Mouse (Mus musculus) neural tube, postnatal 0 days (tissue): ENCODE measurements around the gene Csnk2a1. TPM values are rescaled to one million over a fixed set of nuclear protein-coding genes. Genes with fewer than 3 reads are reported as not detected.

Experiments
- polyA plus RNA-seq: library from polyadenylated mRNA; unstranded; fragments of >200 nt; fragmentation: Nextera tagmentation; extraction: Ambion mirVana; gene quantifications from 2 replicates; pipeline ENCODE4 v1.2.1, GENCODE M21; 2015

The Csnk2a1 gene
- polyA plus RNA-seq, result 116 and 117 TPM in 2 replicates

GRCm38 (mm10) chr2:152226248-152227050, at the start of gene Csnk2a1:
Csnk2a1 (plus strand) TSS chr2:152226839.

GRCm38 (mm10) chr2:152293727-152294475, 67.3 kb downstream of the Csnk2a1 start, which contains the start of gene Tbc1d20:
Tbc1d20 (plus strand) TSS chr2:152293828.

Other genes starting within 250 kb of the Csnk2a1 start
- gene Fam110a, start 246.6 kb upstream of the Csnk2a1 start, polyA plus RNA-seq, result 20.5 and 24.6 TPM in 2 replicates
- 2.1 and 3.6 TPM in 2 replicates for gene Slc52a3, start 230.3 kb upstream of the Csnk2a1 start, polyA plus RNA-seq
- 2.9 and 3.3 TPM in 2 replicates for gene Scrt2, start 145.3 kb upstream of the Csnk2a1 start, polyA plus RNA-seq
- gene Srxn1, start 121.3 kb upstream of the Csnk2a1 start, polyA plus RNA-seq, result 34.3 and 34.4 TPM in 2 replicates
- 1.2 and 2.3 TPM in 2 replicates for gene Tcf15, start 83.3 kb upstream of the Csnk2a1 start, polyA plus RNA-seq
- 22.9 and 26.7 TPM in 2 replicates for gene Tbc1d20, start 67.0 kb downstream of the Csnk2a1 start, polyA plus RNA-seq
- 68.0 and 87.5 TPM in 2 replicates for gene Rbck1, start 105.8 kb downstream of the Csnk2a1 start, polyA plus RNA-seq
- 2.4 and 2.8 TPM in 2 replicates for gene Trib3, start 117.2 kb downstream of the Csnk2a1 start, polyA plus RNA-seq
- gene Nrsn2, start 149.8 kb downstream of the Csnk2a1 start, polyA plus RNA-seq, result 97.7 and 99.5 TPM in 2 replicates
- 9.8 and 10.3 TPM in 2 replicates for gene Sox12, start 171.2 kb downstream of the Csnk2a1 start, polyA plus RNA-seq
- gene Zcchc3, start 188.2 kb downstream of the Csnk2a1 start, polyA plus RNA-seq, result 15.7 and 16.3 TPM in 2 replicates
- gene 6820408C15Rik, start 188.7 kb downstream of the Csnk2a1 start, polyA plus RNA-seq, result 3.1 and 3.2 TPM in 2 replicates
- gene Defb23, start 237.8 kb downstream of the Csnk2a1 start, polyA plus RNA-seq, result not detected in 2 replicates